Mouse (Mus musculus) layer of hippocampus, adult 9-11 months (tissue): ENCODE measurements at regions not wholly inside any gene's neighbourhood (a gene's known extent, or its start where the extent isn't known, plus 50 kb on each side); places are given as distances from the start of the nearest gene placed in this dataset.

Source experiments
- DNase-seq: peaks from one replicate; pipeline ENCODE4 v3.0.0; 2022

DNA sequence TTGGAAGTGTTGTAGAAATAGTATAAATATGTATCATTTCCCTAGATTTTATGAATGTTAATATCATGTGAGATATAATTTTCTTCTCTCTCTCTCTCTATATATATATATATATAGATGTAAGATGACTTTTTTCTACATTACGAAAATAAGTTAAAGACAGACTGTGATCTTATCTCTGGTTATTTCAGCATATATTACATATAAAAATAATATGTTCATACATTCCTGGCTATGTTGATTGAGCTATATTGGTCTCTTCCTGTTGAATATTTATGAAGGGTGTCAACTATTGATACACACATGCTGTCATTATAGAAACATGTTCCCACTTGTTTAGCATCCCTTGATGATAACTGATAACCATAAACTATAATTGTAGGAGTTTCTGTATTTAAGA is 793.2 kb upstream of the Fat3 start:
- DNase-seq = no peak

DNA sequence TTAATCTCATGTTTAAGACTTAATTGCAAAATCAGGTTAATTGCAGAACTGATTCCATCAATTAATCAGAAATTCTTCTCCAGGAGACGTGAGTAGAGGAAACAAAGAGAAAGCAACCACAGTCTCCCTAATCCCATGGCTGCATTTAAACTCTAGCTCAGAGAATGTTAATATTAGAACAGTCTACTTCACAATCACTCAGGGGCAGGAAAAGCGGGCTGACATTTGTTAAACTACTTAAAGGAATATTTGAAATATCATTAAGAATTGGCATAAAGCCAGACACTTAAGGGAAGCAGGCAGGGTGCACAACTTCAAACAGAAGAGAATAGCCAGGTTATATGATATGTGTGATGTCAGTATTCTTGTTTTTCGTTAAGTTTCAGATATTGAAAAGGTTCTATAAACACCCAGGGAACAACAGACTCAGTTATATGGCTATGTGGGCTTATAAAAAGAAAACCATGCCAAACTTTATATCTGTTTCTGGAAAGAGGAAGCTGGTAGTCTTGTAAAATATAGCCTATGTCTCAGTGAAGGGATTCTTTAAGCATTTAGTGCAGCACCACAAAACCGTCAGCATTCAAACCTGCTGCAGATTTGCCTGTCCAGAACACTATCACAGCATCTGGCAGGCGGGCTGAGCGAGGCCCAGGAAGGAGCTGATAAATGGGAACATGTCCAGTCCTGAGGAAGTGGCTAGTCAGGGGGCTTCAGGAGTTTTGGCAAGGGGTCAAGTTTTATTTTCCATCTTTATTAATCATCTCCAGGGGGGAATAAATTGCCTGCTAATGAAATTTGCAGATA is 787.9 kb upstream of the Fat3 start:
- no peak for DNase-seq

DNA sequence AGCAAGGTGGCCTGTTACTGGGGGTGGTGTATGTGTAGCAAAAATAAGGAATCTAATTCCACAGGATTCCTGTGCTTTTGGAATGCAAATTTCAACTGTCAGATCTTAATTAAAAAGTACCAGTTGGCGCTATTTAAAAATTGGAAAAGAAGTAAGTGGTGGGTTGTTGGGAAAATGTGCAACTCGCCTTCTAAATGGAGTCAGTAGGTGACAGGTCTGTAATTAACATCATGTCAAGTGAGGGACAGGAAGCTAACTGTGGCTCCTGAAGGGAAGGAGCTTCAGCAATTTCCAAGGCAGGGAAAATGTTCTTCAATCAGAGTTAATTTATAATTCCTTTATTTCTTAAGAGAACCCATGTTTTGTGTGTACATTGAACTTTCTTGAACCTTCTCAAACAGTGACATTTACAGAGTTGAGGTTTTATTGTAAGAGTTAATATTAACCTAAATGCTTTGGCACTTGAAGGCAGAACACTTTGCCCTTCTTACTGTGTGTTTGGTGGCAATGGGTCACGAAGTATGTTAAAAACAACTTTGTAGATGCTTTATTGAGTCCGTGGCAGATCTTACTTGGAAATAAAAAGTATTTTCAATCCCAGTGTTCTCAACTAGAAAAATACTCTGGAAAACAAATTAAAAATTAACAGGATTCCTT is 778.4 kb upstream of the Fat3 start:
- DNase-seq = no peak

- no peak for DNase-seq
Measured at GRCm38 (mm10) chr9:17272616-17273015, 771.5 kb upstream of the Fat3 start.

DNA sequence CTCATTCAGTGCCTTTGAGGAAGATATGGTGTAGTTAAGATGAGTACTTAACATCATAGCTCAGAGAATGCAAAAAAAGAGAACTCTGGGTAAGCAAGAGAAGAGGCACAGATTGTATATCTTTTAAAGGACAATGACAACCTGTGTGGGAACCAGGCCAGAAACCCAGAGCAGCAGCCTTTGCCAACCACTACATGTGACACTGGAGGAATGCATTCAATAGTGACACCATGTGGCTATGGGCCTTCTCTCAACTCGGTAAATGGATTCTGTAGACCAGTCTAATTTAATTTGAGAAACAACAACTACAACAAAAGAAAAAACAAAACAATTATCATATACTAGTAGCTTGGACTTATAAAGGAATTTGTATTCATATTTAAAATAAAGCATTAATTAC is 768.5 kb upstream of the Fat3 start:
- DNase-seq = no peak

DNA sequence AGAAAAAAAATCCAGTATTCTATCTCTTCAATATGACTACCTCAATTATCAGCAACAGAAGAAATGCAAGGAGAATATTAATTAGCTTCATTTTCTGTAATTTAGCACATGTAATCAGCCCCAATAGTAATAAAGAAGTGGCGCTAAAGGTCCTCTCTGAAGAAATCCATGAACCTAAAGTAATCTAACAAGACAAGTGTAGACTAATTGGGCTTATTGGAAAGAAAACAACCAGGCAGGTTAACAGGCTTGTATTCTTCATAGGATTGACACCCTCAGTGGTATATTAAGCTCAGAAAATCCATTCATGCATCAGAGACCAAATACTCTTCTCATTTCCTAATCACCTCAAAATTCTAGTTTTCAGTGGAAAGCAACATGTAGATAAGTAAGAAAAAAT is 756.1 kb upstream of the Fat3 start:
- no peak for DNase-seq

GRCm38 (mm10) chr9:17227091-17227481 is 726.0 kb upstream of the Fat3 start:
- DNase-seq = no peak

DNA sequence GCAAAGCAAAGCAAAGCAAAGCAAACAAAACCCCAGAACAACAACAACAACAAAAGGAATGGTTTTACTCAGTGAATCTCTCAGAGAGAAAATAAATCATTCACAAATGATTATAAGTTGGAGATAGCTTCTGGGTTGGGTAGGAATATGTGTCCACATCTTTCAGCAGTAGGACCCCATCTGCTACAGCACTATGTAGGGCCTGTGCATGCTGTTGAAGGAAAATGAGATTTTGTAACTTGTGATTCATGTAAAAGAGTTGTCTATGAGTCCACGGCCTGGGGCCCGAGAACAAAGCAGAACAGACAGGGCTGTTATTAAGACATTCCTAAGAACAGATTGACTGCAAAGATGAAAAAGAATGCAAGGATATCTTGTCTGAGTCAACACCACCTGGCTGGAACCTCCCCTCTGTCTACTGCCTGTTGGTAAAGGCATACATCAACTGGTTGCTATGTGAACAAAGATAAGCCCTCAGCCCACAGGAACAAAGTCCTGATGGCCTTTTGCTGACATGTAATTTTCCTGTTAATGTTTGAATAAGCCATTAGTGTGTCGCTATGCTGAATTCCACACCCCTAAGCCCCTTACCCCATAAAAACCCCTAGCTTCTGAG is 725.5 kb upstream of the Fat3 start:
- DNase-seq = no peak

GRCm38 (mm10) chr9:17195339-17195738 is 694.3 kb upstream of the Fat3 start:
- no peak for DNase-seq

DNA sequence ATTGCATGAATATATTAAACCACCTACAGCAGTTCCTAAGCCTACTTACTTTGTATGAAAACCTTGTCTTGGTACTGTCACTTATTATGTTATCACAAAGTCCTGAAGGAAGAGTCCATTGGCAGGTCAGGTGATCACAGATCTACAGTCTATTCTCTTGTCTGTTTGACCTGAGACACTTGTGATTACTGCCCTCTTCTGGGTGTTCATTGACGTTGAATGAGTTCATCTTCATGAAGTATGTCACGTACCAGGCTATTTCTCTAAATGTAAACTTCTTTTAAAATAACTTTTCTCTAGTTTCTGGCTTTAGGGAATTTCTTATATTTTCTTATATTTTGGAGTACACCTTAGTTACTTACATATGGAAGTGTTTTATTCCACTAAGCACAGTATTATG is 688.5 kb upstream of the Fat3 start:
- DNase-seq = no peak

GRCm38 (mm10) chr9:17168193-17168592 is 667.1 kb upstream of the Fat3 start:
- DNase-seq = no peak

GRCm38 (mm10) chr9:17166331-17166730 is 665.2 kb upstream of the Fat3 start:
- DNase-seq = no peak

GRCm38 (mm10) chr9:17158481-17159366 is 657.6 kb upstream of the Fat3 start:
- DNase-seq = no peak

GRCm38 (mm10) chr9:17152369-17152768 is 651.3 kb upstream of the Fat3 start:
- DNase-seq = peak; percentile 17

DNA sequence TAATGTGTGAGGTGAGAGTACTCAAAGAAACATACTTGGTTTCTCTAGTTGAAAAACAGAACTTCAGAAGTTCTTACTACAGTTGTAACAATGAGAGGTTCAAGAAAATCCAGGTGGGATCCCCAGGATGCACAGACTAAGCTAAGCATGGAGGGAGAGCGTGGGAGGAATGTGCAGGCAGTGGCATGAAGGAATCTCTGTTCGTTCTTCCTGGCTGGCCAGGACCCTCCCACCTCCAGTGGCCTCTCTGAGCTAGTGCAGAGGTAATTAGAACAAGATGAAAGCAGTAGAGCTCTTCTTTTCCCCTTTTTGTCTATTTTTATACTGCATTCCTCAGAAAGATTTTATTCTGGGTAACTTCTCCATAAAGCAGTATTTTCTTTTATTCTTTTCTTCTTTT is 648.3 kb upstream of the Fat3 start:
- DNase-seq = no peak
